Mouse (Mus musculus): ENCODE results near the gene P2ry6. TPM values are rescaled to one million over a fixed set of nuclear protein-coding genes. Genes with fewer than 3 reads are reported as not detected.

P2ry6 gene
- total RNA-seq, 4 experiments from 2014 or later, result 2.7 to 4.0 (median 3.3) TPM

- DNase-seq (ENCODE audit: low spot score), result no peak
Observed at GRCm38 (mm10) chr7:100941169-100941568, 33.3 kb downstream of the P2ry6 start.

GRCm38 (mm10) chr7:100938106-100938505, 36.3 kb downstream of the P2ry6 start:
- no peak for DNase-seq (ENCODE audit: low spot score)

- DNase-seq (ENCODE audit: low spot score), result no peak
Observed at GRCm38 (mm10) chr7:100937481-100937880, 37.0 kb downstream of the P2ry6 start.

- no peak for DNase-seq (ENCODE audit: low spot score)
Observed at GRCm38 (mm10) chr7:100933520-100933919, 40.9 kb downstream of the P2ry6 start.

DNA sequence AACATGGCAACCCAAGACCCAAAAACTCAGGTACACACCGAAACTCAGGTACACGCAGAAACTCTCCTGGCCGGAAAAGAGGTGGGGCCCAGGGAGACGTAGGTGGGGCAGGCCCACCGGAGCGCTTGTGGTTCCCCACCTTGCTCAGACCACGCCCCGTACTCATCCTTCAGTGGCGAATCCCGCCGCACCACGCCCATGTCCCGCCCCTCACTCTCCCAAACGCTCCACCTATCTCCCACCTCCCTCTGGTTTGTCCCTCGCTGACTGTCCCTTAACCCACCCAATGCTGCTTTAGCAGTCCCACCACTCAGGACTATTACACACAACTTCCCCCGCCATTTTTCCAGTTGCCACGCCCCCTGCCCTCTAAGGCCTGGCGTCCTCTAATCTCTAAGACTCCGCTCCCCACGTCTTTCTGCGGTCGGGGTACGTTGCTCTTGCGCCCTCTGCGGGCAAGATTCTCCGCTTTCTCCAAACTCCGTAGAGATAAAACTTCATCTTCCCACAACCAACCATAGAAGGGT, 41.9 kb downstream of the P2ry6 start:
- DNase-seq (ENCODE audit: low spot score), result peak; percentile 84

DNA sequence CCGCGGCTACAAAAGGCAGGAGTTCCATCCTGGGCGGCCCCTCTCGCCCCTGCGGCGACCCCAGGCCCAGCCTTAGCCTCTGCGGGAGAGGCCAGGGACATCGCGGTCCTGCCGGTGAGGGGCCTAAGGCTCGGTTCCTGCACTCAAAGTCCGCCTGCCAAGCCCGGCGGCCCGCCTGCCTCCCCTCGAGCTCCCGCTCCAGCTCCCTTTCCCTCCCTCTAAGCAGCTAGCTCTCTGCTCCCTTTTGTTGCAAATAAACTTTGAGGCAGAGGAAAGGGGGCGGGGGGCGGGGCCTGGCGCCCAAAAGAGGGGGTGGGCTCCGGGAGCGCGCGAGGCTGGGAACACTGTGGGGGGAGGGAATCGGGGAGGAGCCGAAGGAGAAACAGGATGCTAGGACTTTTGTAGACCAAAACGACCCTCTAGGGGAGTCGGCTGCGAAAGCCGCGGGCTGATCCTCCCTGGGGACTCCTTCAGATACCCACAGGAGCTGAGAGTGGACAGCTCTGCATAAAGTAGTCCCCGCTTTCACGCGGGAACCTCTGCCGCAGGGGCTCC, 42.4 kb downstream of the P2ry6 start, which contains the start of gene Arhgef17:
Gene Arhgef17 (minus strand): TSS at position 182 of the 555 bp plus-strand sequence.
- DNase-seq (ENCODE audit: low spot score), result peak; percentile 56

GRCm38 (mm10) chr7:100931316-100931925, 43.0 kb downstream of the P2ry6 start:
- no peak for DNase-seq (ENCODE audit: low spot score)

- no peak for DNase-seq (ENCODE audit: low spot score)
Observed at GRCm38 (mm10) chr7:100930619-100931315, 43.7 kb downstream of the P2ry6 start.

DNA sequence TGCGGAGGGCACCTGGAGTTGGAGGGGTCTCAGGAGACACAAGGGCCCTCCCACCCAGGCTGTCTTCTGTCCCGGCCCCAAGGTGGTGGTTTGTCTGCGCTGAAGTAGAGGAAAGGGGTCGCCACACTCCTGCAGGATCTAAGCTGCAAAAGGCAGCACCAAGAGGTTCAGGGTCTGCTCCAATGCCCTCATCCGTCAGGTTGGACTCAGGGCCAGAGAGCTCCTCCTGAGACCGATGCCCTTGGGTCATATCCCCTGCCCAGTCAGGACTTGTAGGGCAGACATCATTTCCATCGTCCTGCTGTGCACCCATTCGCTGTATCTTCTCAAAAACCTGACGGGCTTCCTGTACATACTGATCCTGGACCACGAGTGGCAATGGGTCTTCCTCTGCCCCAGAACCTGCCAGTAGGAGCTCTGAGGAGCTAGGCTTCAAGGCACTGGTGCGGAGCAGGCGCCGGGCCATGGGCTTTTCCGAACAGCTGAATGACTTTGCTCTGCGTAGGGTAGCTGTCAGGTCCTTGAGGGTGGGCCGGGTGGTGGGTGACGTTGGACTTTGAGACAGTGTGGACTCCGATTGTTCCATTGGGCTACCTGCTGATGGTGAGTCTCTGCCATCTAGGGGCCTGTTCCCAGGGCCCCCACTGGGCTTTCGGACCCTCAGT, 44.7 kb downstream of the P2ry6 start:
- no peak for DNase-seq (ENCODE audit: low spot score)

DNA sequence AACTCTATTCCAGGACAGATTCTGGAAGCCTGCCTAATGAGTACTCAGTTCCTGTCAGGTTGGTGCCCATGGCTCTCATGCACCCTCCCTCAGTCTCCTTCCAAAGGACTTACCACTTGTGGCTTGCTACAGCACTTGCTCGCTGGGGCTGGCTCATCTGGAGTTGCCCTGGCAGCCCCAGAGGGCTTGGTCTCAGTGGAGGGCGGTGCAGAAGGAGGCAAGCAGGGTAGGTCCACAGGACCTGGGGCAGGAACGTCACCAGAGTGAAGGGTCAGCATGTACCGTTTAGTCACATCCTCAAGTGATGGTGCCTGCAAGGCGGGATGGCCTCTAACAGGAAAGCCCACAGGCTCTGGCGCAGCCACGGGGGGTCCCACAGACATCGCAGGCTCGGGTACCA, 46.0 kb downstream of the P2ry6 start:
- DNase-seq (ENCODE audit: low spot score), result no peak

- no peak for DNase-seq (ENCODE audit: low spot score)
Observed at GRCm38 (mm10) chr7:100927287-100928000, 47.0 kb downstream of the P2ry6 start.

GRCm38 (mm10) chr7:100926311-100926923, 48.0 kb downstream of the P2ry6 start:
- no peak for DNase-seq (ENCODE audit: low spot score)

- no peak for DNase-seq (ENCODE audit: low spot score)
Observed at GRCm38 (mm10) chr7:100924674-100925445, 49.6 kb downstream of the P2ry6 start.

- no peak for DNase-seq (ENCODE audit: low spot score)
Observed at GRCm38 (mm10) chr7:100924200-100924599, 50.2 kb downstream of the P2ry6 start.

DNA sequence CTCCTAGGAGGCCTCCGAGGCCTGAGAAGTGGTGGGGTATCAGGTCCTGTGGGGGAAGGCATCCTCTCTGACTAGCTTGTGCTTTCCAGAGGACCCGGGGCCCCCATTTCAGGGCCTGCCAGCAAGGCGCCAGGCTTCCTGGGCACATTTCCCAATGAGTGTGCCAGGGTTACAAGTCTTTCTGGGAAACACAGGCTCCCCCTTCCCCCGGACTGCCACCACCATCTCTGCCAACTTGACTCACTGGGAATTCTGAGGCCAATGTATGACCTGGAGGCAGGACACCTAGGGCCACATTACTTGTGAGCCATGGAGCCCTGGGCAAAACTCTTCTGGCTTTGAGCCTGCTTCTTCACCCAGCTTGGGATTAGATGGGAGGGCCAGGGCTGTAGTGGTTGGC, 51.5 kb downstream of the P2ry6 start:
- DNase-seq (ENCODE audit: low spot score), result no peak

DNA sequence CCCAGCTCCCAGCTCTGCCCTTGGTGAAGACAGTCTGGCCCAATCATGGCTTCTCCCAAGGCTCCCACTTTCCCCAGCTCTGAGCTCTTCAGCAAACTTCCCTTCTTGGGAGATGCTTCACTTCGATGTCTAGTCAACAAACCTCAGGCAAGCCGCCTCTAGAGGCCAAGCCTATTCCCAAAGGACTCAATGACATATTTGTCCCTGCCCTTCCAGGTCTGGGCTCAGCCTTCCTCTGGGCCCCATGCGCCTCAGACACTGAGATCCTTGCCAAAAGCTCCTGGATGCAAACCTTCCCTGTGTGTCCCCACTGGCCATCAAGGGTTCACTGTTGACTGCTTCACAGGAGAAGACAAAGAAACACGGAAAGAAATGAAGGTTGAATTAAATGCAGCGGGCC, 53.2 kb downstream of the P2ry6 start:
- DNase-seq (ENCODE audit: low spot score), result no peak

GRCm38 (mm10) chr7:100919809-100920107, 54.7 kb downstream of the P2ry6 start:
- peak; percentile 43 for DNase-seq (ENCODE audit: low spot score)

DNA sequence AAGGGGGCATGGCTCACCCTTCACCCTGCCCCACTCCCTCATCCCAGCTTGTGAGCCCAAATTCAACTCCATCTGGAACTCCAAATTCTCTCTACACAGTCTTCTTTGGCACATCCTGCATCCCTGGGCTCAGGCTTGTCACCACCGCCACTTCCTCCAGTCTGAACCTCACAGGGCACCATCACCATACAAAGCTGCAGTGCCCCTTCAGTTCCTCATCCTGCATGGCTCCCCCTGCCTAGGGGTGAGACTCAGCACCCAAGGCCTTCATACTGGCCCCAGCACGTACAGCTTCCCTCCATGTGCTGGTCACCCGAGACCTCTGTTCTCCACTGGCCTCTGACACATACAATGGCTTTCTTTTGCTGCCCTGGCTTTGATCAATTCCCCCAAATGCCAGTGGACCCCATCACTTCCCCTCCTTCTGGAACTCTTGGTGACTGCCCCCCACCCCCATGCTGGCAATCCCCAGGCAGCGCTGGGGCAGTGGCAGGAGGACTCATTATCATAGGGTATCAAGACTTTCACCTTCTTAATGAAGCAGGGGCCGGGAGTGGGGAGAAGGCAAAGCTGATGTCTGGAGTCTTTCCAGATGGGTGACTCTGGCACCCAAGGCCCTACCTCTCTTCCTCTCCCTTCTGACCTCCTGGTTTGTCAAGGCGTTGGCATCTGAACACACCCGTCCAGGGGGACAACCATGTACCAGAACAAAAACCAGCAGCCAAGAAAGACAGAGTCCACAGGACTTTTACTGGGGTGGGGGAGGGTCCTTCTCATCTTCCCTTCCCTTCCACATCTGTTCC, 55.2 kb downstream of the P2ry6 start:
- no peak for DNase-seq (ENCODE audit: low spot score)

GRCm38 (mm10) chr7:100918176-100918575, 56.3 kb downstream of the P2ry6 start:
- DNase-seq (ENCODE audit: low spot score), result peak; percentile 67

- no peak for DNase-seq (ENCODE audit: low spot score)
Observed at GRCm38 (mm10) chr7:100917751-100918150, 56.7 kb downstream of the P2ry6 start.

Data from heart, adult 8-10 months (tissue).